Mouse (Mus musculus): ENCODE data around the gene Hnrnpr.

The Hnrnpr gene

GRCm38 (mm10) chr4:136310229-136311041 lies at the start of gene Hnrnpr:
Gene Hnrnpr (plus strand): TSS chr4:136310942.
- DNase-seq (ENCODE audit: low spot score in 2 of 2) = peak; percentile 98 to 99

- no peak for DNase-seq (ENCODE audit: low spot score in 2 of 2)
Measured at GRCm38 (mm10) chr4:136261912-136262311, 48.8 kb upstream of the Hnrnpr start.

- DNase-seq (ENCODE audit: low spot score in 2 of 2) = no peak
Measured at GRCm38 (mm10) chr4:136263555-136263954, 47.2 kb upstream of the Hnrnpr start.

- DNase-seq (ENCODE audit: low spot score in 2 of 2) = no peak
Measured at GRCm38 (mm10) chr4:136266716-136267343, 43.9 kb upstream of the Hnrnpr start.

GRCm38 (mm10) chr4:136268912-136269311 lies 41.8 kb upstream of the Hnrnpr start:
- DNase-seq (ENCODE audit: low spot score in 2 of 2) = no peak

- no peak for DNase-seq (ENCODE audit: low spot score in 2 of 2)
Measured at GRCm38 (mm10) chr4:136270648-136271047, 40.1 kb upstream of the Hnrnpr start.

GRCm38 (mm10) chr4:136281097-136281496 lies 29.6 kb upstream of the Hnrnpr start:
- no peak for DNase-seq (ENCODE audit: low spot score in 2 of 2)

- peak; percentile 46 to 75 for DNase-seq (ENCODE audit: low spot score in 2 of 2)
Measured at GRCm38 (mm10) chr4:136281611-136282010, 29.1 kb upstream of the Hnrnpr start.

- DNase-seq (ENCODE audit: low spot score in 2 of 2) = no peak
Measured at GRCm38 (mm10) chr4:136282621-136283480, 27.9 kb upstream of the Hnrnpr start.

GRCm38 (mm10) chr4:136283783-136284182 lies 27.0 kb upstream of the Hnrnpr start:
- no peak for DNase-seq (ENCODE audit: low spot score in 2 of 2)

GRCm38 (mm10) chr4:136284455-136284854 lies 26.3 kb upstream of the Hnrnpr start, which contains the start of gene Zfp46:
Gene Zfp46 (plus strand): TSS chr4:136284683.
- peak; percentile 88 to 93 for DNase-seq (ENCODE audit: low spot score in 2 of 2)

GRCm38 (mm10) chr4:136284891-136285290 lies 25.9 kb upstream of the Hnrnpr start:
- peak in 1 of 2 experiments; percentile 58 for DNase-seq (ENCODE audit: low spot score in 2 of 2)

GRCm38 (mm10) chr4:136285348-136285810 lies 25.4 kb upstream of the Hnrnpr start:
- peak; percentile 93 to 95 for DNase-seq (ENCODE audit: low spot score in 2 of 2)

GRCm38 (mm10) chr4:136285811-136286371 lies 24.9 kb upstream of the Hnrnpr start:
- DNase-seq (ENCODE audit: low spot score in 2 of 2) = peak; percentile 94 to 97

GRCm38 (mm10) chr4:136289918-136290780 lies 20.6 kb upstream of the Hnrnpr start:
- no peak for DNase-seq (ENCODE audit: low spot score in 2 of 2)

GRCm38 (mm10) chr4:136290781-136291595 lies 19.8 kb upstream of the Hnrnpr start:
- no peak for DNase-seq (ENCODE audit: low spot score in 2 of 2)

GRCm38 (mm10) chr4:136291692-136292091 lies 19.1 kb upstream of the Hnrnpr start:
- DNase-seq (ENCODE audit: low spot score in 2 of 2) = no peak

GRCm38 (mm10) chr4:136295941-136296340 lies 14.8 kb upstream of the Hnrnpr start:
- DNase-seq (ENCODE audit: low spot score in 2 of 2) = no peak

GRCm38 (mm10) chr4:136302462-136302861 lies 8.3 kb upstream of the Hnrnpr start:
- DNase-seq (ENCODE audit: low spot score in 2 of 2) = no peak

- no peak for DNase-seq (ENCODE audit: low spot score in 2 of 2)
Measured at GRCm38 (mm10) chr4:136304181-136304580, 6.6 kb upstream of the Hnrnpr start.
